Mouse (Mus musculus) granulocyte monocyte progenitor cell, adult 5-6 weeks (primary cell): ENCODE measurements around the gene Hmcn1. TPM values are rescaled to one million over a fixed set of nuclear protein-coding genes. Genes with fewer than 3 reads are reported as not detected.

Experiments used
- ATAC-seq: replicated peaks from 2 replicates; pipeline ENCODE4 v1.8.0; 2016; ENCODE audit warnings: mild to moderate bottlenecking, moderate TSS enrichment, inconsistent platforms; ENCODE audit not compliant: poor library complexity, severe bottlenecking
- total RNA-seq, 2 experiments: library from RNA; stranded (forward) in 1 of 2; stranded (reverse) in 1 of 2; fragments of 200-712, 200-1000 nt in 1 of 2; fragments of >200 nt in 1 of 2; fragmentation: Nextera tagmentation in 1 of 2; gene quantifications; 2 replicates each; pipeline ENCODE4 v1.2.3; 2014 to 2017

Hmcn1 gene
- total RNA-seq, 2 experiments from 2014 or later, result not detected

- no peak for ATAC-seq
Observed at GRCm38 (mm10) chr1:150890017-150890416, 103.2 kb downstream of the Hmcn1 start.

GRCm38 (mm10) chr1:150886267-150886666 lies 107.0 kb downstream of the Hmcn1 start:
- no peak for ATAC-seq

GRCm38 (mm10) chr1:150878421-150878820 lies 114.8 kb downstream of the Hmcn1 start:
- ATAC-seq, result no peak

- ATAC-seq, result no peak
Observed at GRCm38 (mm10) chr1:150877920-150878319, 115.3 kb downstream of the Hmcn1 start.

GRCm38 (mm10) chr1:150874025-150874424 lies 119.2 kb downstream of the Hmcn1 start:
- ATAC-seq, result no peak

GRCm38 (mm10) chr1:150873231-150873630 lies 120.0 kb downstream of the Hmcn1 start:
- ATAC-seq, result no peak

GRCm38 (mm10) chr1:150872105-150872504 lies 121.1 kb downstream of the Hmcn1 start:
- ATAC-seq, result no peak

GRCm38 (mm10) chr1:150869189-150869588 lies 124.0 kb downstream of the Hmcn1 start:
- ATAC-seq, result no peak

- ATAC-seq, result no peak
Observed at GRCm38 (mm10) chr1:150866615-150867014, 126.6 kb downstream of the Hmcn1 start.

GRCm38 (mm10) chr1:150857779-150858178 lies 135.5 kb downstream of the Hmcn1 start:
- ATAC-seq, result no peak

- no peak for ATAC-seq
Observed at GRCm38 (mm10) chr1:150833448-150833847, 159.8 kb downstream of the Hmcn1 start.

- ATAC-seq, result no peak
Observed at GRCm38 (mm10) chr1:150829851-150830250, 163.4 kb downstream of the Hmcn1 start.

GRCm38 (mm10) chr1:150827169-150827568 lies 166.1 kb downstream of the Hmcn1 start:
- no peak for ATAC-seq

GRCm38 (mm10) chr1:150824334-150825005 lies 168.8 kb downstream of the Hmcn1 start:
- ATAC-seq, result peak; percentile 52; the same call in 1 of the 2 replicates

- ATAC-seq, result no peak
Observed at GRCm38 (mm10) chr1:150816035-150816807, 177.0 kb downstream of the Hmcn1 start.

GRCm38 (mm10) chr1:150814917-150815316 lies 178.3 kb downstream of the Hmcn1 start:
- no peak for ATAC-seq

GRCm38 (mm10) chr1:150813381-150813780 lies 179.9 kb downstream of the Hmcn1 start:
- no peak for ATAC-seq

GRCm38 (mm10) chr1:150806864-150807263 lies 186.4 kb downstream of the Hmcn1 start:
- ATAC-seq, result no peak

- ATAC-seq, result no peak
Observed at GRCm38 (mm10) chr1:150805466-150805865, 187.8 kb downstream of the Hmcn1 start.

- ATAC-seq, result no peak
Observed at GRCm38 (mm10) chr1:150804235-150805099, 188.8 kb downstream of the Hmcn1 start.

- no peak for ATAC-seq
Observed at GRCm38 (mm10) chr1:150802642-150803041, 190.6 kb downstream of the Hmcn1 start.
